Mouse (Mus musculus) spleen, adult 2 months (tissue): ENCODE data around the gene Alad. TPM values are rescaled to one million over a fixed set of nuclear protein-coding genes. Genes with fewer than 3 reads are reported as not detected.

Experiments used
- DNase-seq, 2 experiments: peaks; one replicate each; pipeline versions ENCODE4 v3.0.0 to v3.0.0-alpha.2; 2012 to 2021; ENCODE audit warnings: low spot score in 2 of 2, low read depth in 1 of 2
- H3K27ac ChIP-seq: fragments of 200-500 bp; 2 replicates; pipeline ENCODE4 v1.5.1; 2012; ENCODE audit warnings: low read length, inconsistent platforms; ENCODE audit not compliant: insufficient read depth
- H3K27me3 ChIP-seq: fragments of 200-500 bp; 2 replicates; pipeline ENCODE4 v1.6.1; 2012; ENCODE audit warnings: mild to moderate bottlenecking, moderate library complexity, low read length, inconsistent platforms; ENCODE audit not compliant: control insufficient read depth, insufficient read depth
- H3K36me3 ChIP-seq: fragments of 200-500 bp; 2 replicates; pipeline ENCODE4 v1.6.1; 2012; ENCODE audit warnings: mild to moderate bottlenecking, low read length, inconsistent platforms; ENCODE audit not compliant: control insufficient read depth, insufficient read depth
- H3K4me1 ChIP-seq: fragments of 200-500 bp; 2 replicates; pipeline ENCODE4 v1.6.1; 2011; ENCODE audit warnings: inconsistent platforms; ENCODE audit not compliant: control insufficient read depth, insufficient read depth, insufficient read length
- H3K4me3 ChIP-seq: fragments of 200-500 bp; 2 replicates; pipeline ENCODE4 v1.5.1; 2011; ENCODE audit warnings: mild to moderate bottlenecking, inconsistent platforms; ENCODE audit not compliant: insufficient read depth, insufficient read length; ENCODE audit errors: extremely low read depth
- CTCF ChIP-seq: fragments of 200-500 bp; IDR thresholded peaks from 2 replicates; pipeline ENCODE4 v1.5.1; 2011; ENCODE audit warnings: mild to moderate bottlenecking, inconsistent platforms; ENCODE audit not compliant: insufficient read depth, insufficient read length, insufficient replicate concordance; ENCODE audit errors: extremely low read depth
- POLR2A ChIP-seq: fragments of 200-500 bp; IDR thresholded peaks from 2 replicates; pipeline ENCODE4 v1.6.1; 2011; ENCODE audit warnings: low read depth, low read length, inconsistent platforms
- WGBS: fragments of 180-500 bp; shearing (Covaris S2); methylation state at CpG from one replicate; pipeline ENCODE4 v1.1.7; 2018; 5-methylcytosine and 5-hydroxymethylcytosine counted together
- polyA plus RNA-seq: library from polyadenylated mRNA; depleted of rRNA; stranded (reverse); fragments of >200 nt; gene quantifications from 2 replicates; pipeline ENCODE4 v1.2.3, GENCODE M21; 2012

The Alad gene
- polyA plus RNA-seq, 1 experiment: 128 TPM

- no peak for TF ChIP-seq CTCF
- TF ChIP-seq POLR2A: no peak
- Histone ChIP-seq H3K36me3 (peaks cover 3% of the 10 kb centered on the region; the same call in 1 of the 2 replicates), H3K4me1 (peaks cover 9% of the 10 kb centered on the region; the same call in 1 of the 2 replicates), H3K27me3 (no peaks in the 10 kb centered on the region), H3K4me3 (peak overlapping the region; percentile 97), H3K27ac (peak overlapping the region; percentile 59)
- DNase-seq: no peak
- WGBS: 48% methylated on average over 13 of the region's 13 CpGs
These were observed 1.1 kb downstream of the Alad start for GRCm38 (mm10) chr4:62518416-62519121.

GRCm38 (mm10) chr4:62517538-62518415 is 1.9 kb downstream of the Alad start:
- Histone ChIP-seq H3K36me3 (peaks cover 8% of the 10 kb centered on the region), H3K4me3 (peak overlapping the region; percentile 15), H3K27me3 (no peaks in the 10 kb centered on the region), H3K4me1 (peaks cover 9% of the 10 kb centered on the region; the same call in 1 of the 2 replicates), H3K27ac (peak overlapping the region; percentile 67)
- DNase-seq: no peak
- WGBS: 49% methylated on average over 10 of the region's 10 CpGs
- TF ChIP-seq POLR2A: no peak
- no peak for TF ChIP-seq CTCF

GRCm38 (mm10) chr4:62517046-62517445 is 2.7 kb downstream of the Alad start:
- no peak for DNase-seq

DNA sequence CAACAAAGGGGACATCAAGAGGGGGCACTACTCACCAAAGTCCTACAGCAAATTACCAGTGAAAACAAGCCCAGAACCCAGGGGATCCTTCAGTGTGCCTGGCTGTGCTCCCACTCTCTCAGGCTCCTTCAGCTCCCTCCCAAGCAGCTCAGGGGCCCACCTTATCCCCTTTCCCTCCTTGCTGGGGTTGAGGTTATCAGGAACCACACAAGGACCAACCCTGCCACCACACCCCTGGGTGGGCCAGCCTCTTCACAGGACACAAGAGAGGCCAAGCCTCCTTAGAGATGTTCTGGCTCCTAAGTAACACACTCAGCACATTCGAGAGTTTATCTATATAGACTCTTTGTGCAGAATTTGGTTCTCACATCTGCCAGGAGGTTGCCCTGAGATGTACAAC is 3.1 kb downstream of the Alad start:
- Histone ChIP-seq H3K27me3 (no peaks in the 10 kb centered on the region), H3K36me3 (peaks cover 19% of the 10 kb centered on the region), H3K27ac (peak overlapping the region; percentile 61; the same call in 1 of the 2 replicates), H3K4me1 (peaks cover 9% of the 10 kb centered on the region; the same call in 1 of the 2 replicates), H3K4me3 (no peak overlapping the region)
- DNase-seq: no peak
- WGBS: 74% methylated on average over 1 of the region's 1 CpGs
- TF ChIP-seq CTCF (no peak), POLR2A (no peak)

More at GRCm38 (mm10) chr4:62517046-62517445, 2.7 kb downstream of the Alad start:
- WGBS: 64% methylated on average over 8 of the region's 8 CpGs
- Histone ChIP-seq H3K4me1 (peaks cover 9% of the 10 kb centered on the region; the same call in 1 of the 2 replicates), H3K27me3 (no peaks in the 10 kb centered on the region), H3K36me3 (peaks cover 15% of the 10 kb centered on the region), H3K4me3 (no peak overlapping the region), H3K27ac (peak overlapping the region; percentile 67)
- no peak for TF ChIP-seq POLR2A

- TF ChIP-seq CTCF (no peak), POLR2A (no peak)
- Histone ChIP-seq H3K27me3 (no peaks in the 10 kb centered on the region), H3K4me3 (peak overlapping the region; percentile 2; the same call in 1 of the 2 replicates), H3K27ac (peak overlapping the region; percentile 61), H3K36me3 (peaks cover 22% of the 10 kb centered on the region), H3K4me1 (peaks cover 9% of the 10 kb centered on the region; the same call in 1 of the 2 replicates)
- DNase-seq: no peak
- 63% methylated on average over 2 of the region's 2 CpGs for WGBS
These were observed 3.6 kb downstream of the Alad start for GRCm38 (mm10) chr4:62516079-62516478.

- Histone ChIP-seq H3K27me3 (no peaks in the 10 kb centered on the region), H3K36me3 (peaks cover 24% of the 10 kb centered on the region), H3K4me3 (peak overlapping the region; percentile 2; the same call in 1 of the 2 replicates), H3K4me1 (peaks cover 9% of the 10 kb centered on the region; the same call in 1 of the 2 replicates), H3K27ac (peak overlapping the region; percentile 61)
- DNase-seq: no peak
- WGBS: 54% methylated on average over 3 of the region's 3 CpGs
- TF ChIP-seq POLR2A (no peak), CTCF (no peak)
These were observed 4.2 kb downstream of the Alad start for GRCm38 (mm10) chr4:62515490-62515889.

DNA sequence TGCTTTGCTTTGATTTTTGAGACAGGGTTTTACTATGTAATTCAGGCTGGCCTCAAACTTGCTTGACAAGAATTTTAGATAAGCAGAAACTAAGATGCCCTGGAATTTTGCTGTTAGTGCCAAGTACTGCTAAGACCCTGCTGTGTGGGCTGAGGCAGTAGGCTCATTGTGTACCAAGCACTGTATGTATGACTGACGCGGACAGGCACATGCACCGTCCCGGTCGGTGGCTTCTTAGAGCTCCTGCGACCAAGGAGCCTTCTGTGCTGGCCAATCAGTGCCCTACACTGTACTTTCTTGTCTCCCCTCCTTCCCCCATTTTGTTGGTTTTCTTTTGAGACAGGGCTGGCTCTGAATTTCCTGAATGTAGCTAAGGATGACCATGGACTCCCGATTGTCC is 4.7 kb downstream of the Alad start:
- H3K4me1 ChIP-seq: peaks cover 9% of the 10 kb centered on the region; the same call in 1 of the 2 replicates
- H3K4me3 ChIP-seq: peak overlapping the region; percentile 18; the same call in 1 of the 2 replicates
- H3K27me3 ChIP-seq: no peaks in the 10 kb centered on the region
- peak overlapping the region; percentile 37; the same call in 1 of the 2 replicates for H3K27ac ChIP-seq
- H3K36me3 ChIP-seq: peaks cover 29% of the 10 kb centered on the region
- WGBS: 82% methylated on average over 7 of the region's 7 CpGs
- TF ChIP-seq CTCF (no peak), POLR2A (no peak)
- DNase-seq: no peak
